Mouse (Mus musculus) heart, embryonic 14.5 days (tissue): ENCODE results near the gene Olfr629. TPM values are rescaled to one million over a fixed set of nuclear protein-coding genes. Genes with fewer than 3 reads are reported as not detected.
"Not testable (repeated sequence)": the region's sequence is repeated elsewhere in the genome, so short reads cannot be mapped to it uniquely, and the experiment has no call there.

Experiments used
- ATAC-seq: fragments of 200-750 bp; cut with Nextera tagmentation; 2 replicates; pipeline ENCODE4 v1.8.0; 2017; ENCODE audit warnings: low read depth, moderate TSS enrichment; ENCODE audit not compliant: insufficient number of reproducible peaks, insufficient read depth, low FRiP score
- H3K27ac ChIP-seq, 2 experiments: fragments of 200-500 bp in 1 of 2; fragments of 300-500 bp in 1 of 2; sonication (generic) in 1 of 2; replicated peaks in 1 of 2; 2 replicates each; pipeline ENCODE4 v1.5.1; 2012 to 2014; ENCODE audit warnings: low read depth in 2 of 2, low read length in 2 of 2, control low read depth in 1 of 2, mild to moderate bottlenecking in 1 of 2, mixed read lengths in 1 of 2; ENCODE audit not compliant: control insufficient read depth in 1 of 2, insufficient read depth in 1 of 2
- H3K27me3 ChIP-seq: fragments of 300-500 bp; sonication (generic); 2 replicates; pipeline ENCODE4 v1.6.1; 2014; ENCODE audit warnings: mild to moderate bottlenecking, low read length, control low read depth; ENCODE audit not compliant: control insufficient read depth, insufficient read depth
- H3K36me3 ChIP-seq: fragments of 300-500 bp; sonication (generic); 2 replicates; pipeline ENCODE4 v1.6.1; 2014; ENCODE audit warnings: mild to moderate bottlenecking, control low read depth, low read length, mixed read lengths; ENCODE audit not compliant: control insufficient read depth, insufficient read depth
- H3K4me1 ChIP-seq, 2 experiments: fragments of 200-500 bp in 1 of 2; fragments of 300-500 bp in 1 of 2; sonication (generic) in 1 of 2; 2 replicates each; pipeline ENCODE4 v1.6.1; 2012 to 2014; ENCODE audit warnings: low read length in 2 of 2, control low read depth in 1 of 2, mixed read lengths in 1 of 2; ENCODE audit not compliant: control insufficient read depth in 2 of 2, insufficient read depth in 2 of 2
- H3K4me2 ChIP-seq: fragments of 300-500 bp; sonication (generic); 2 replicates; pipeline ENCODE4 v1.6.1; 2014; ENCODE audit warnings: mild to moderate bottlenecking, low read length
- H3K4me3 ChIP-seq, 2 experiments: fragments of 200-500 bp in 1 of 2; fragments of 300-500 bp in 1 of 2; sonication (generic) in 1 of 2; 2 replicates each; pipeline ENCODE4 v1.5.1; 2012 to 2014; ENCODE audit warnings: low read length in 2 of 2, mild to moderate bottlenecking in 2 of 2, control low read depth in 1 of 2, low read depth in 1 of 2, moderate library complexity in 1 of 2; ENCODE audit not compliant: control insufficient read depth in 1 of 2, insufficient read depth in 1 of 2
- H3K9ac ChIP-seq: fragments of 300-500 bp; sonication (generic); 2 replicates; pipeline ENCODE4 v1.6.1; 2014; ENCODE audit warnings: mild to moderate bottlenecking, low read length
- H3K9me3 ChIP-seq: fragments of 300-500 bp; sonication (generic); 2 replicates; pipeline ENCODE4 v1.6.1; 2016; ENCODE audit warnings: low read length, control low read depth; ENCODE audit not compliant: control insufficient read depth
- WGBS: fragments of 180-500 bp; shearing (Covaris S2); extraction: QIAGEN DNeasy Blood & Tissue Kit; methylation state at CpG from one replicate; pipeline ENCODE4 v1.1.7; 2014; 5-methylcytosine and 5-hydroxymethylcytosine counted together
- polyA plus RNA-seq: library from polyadenylated mRNA; unstranded; fragments of >200 nt; fragmentation: Nextera tagmentation; extraction: Ambion mirVana; gene quantifications from 2 replicates; pipeline ENCODE4 v1.2.1, GENCODE M21; 2014

Gene Olfr629
- polyA plus RNA-seq = not detected in 2 replicates

- Histone ChIP-seq H3K9me3 (no peaks in the 10 kb centered on the region), H3K36me3 (no peaks in the 10 kb centered on the region), H3K9ac (no peak within 1 kb of the TSS), H3K4me2 (no peak within 1 kb of the TSS), H3K4me3 (no peak within 1 kb of the TSS), H3K27ac (no peak within 1 kb of the TSS), H3K4me1 (no peaks in the 10 kb centered on the region), H3K27me3 (no peaks in the 10 kb centered on the region)
- no peak for ATAC-seq
- 73% methylated on average over 2 of the region's 2 CpGs for WGBS
Observed at GRCm38 (mm10) chr7:103744843-103745242, at the start of gene Olfr629. Gene Olfr629, minus strand, starts transcription at chr7:103744943.

- no peak for ATAC-seq
- 15% methylated on average over 4 of the region's 4 CpGs for WGBS
- H3K4me3 ChIP-seq = no peak overlapping the region
- no peak overlapping the region for H3K27ac ChIP-seq
- H3K9me3 ChIP-seq = no peaks in the 10 kb centered on the region
- H3K27me3 ChIP-seq = no peaks in the 10 kb centered on the region
- no peak overlapping the region for H3K4me2 ChIP-seq
- H3K36me3 ChIP-seq = no peaks in the 10 kb centered on the region
- no peaks in the 10 kb centered on the region for H3K4me1 ChIP-seq
- H3K9ac ChIP-seq = no peak overlapping the region
Observed at GRCm38 (mm10) chr7:103792669-103793388, 48.1 kb upstream of the Olfr629 start.

DNA sequence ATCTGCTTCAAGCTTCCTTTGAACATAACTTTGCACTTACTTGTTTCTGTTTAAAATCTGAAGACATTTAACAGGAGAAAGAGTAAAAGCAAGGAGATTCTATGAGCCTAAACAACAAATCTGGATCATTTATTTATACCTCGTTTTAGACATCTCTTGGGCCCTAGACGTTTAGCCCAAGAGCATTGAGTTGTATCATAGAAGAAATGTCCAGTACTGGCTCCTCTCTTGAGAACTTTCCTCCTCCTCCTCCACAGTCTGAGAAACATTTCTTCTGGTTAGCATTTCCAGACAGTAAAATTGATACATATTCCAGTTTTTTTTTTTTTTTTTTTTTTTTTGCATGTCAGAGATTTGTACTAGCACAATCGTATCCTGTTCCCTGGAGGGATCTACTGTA, 47.0 kb upstream of the Olfr629 start, which contains the start of gene Olfr67:
Olfr67 (minus strand) TSS at position 101 of the 400 bp plus-strand sequence.
- no peaks in the 10 kb centered on the region for H3K9me3 ChIP-seq

GRCm38 (mm10) chr7:103779598-103779997, 34.9 kb upstream of the Olfr629 start, which contains the start of gene Olfr68:
Gene Olfr68, minus strand, starts transcription at chr7:103779698.
- Histone ChIP-seq H3K27ac (no peak within 1 kb of the TSS), H3K4me3 (no peak within 1 kb of the TSS), H3K27me3 (no peaks in the 10 kb centered on the region), H3K9ac (no peak within 1 kb of the TSS), H3K9me3 (no peaks in the 10 kb centered on the region), H3K36me3 (no peaks in the 10 kb centered on the region), H3K4me1 (no peaks in the 10 kb centered on the region), H3K4me2 (no peak within 1 kb of the TSS)
- 71% methylated on average over 3 of the region's 3 CpGs for WGBS
- no peak for ATAC-seq

More for the DNA sequence above, 47.0 kb upstream of the Olfr629 start, which contains the start of gene Olfr67:
- WGBS = 76% methylated on average over 3 of the region's 3 CpGs
- Histone ChIP-seq H3K36me3 (no peaks in the 10 kb centered on the region), H3K27me3 (no peaks in the 10 kb centered on the region), H3K4me2 (no peak within 1 kb of the TSS), H3K4me1 (no peaks in the 10 kb centered on the region), H3K27ac (no peak within 1 kb of the TSS), H3K4me3 (no peak within 1 kb of the TSS), H3K9ac (no peak within 1 kb of the TSS)
- no peak for ATAC-seq

- H3K4me2 ChIP-seq, ATAC-seq, H3K4me3 ChIP-seq, H3K4me1 ChIP-seq, H3K27me3 ChIP-seq, H3K9me3 ChIP-seq, H3K9ac ChIP-seq, H3K27ac ChIP-seq, H3K36me3 ChIP-seq: not testable (repeated sequence)
- WGBS = 49% methylated on average over 3 of the region's 4 CpGs
Observed at GRCm38 (mm10) chr7:103777652-103778051, 32.9 kb upstream of the Olfr629 start.

- 73% methylated on average over 2 of the region's 2 CpGs for WGBS
- no peak within 1 kb of the TSS for H3K4me3 ChIP-seq
Observed at GRCm38 (mm10) chr7:103771494-103771893, 26.8 kb upstream of the Olfr629 start, which contains the start of gene Olfr69. Gene Olfr69, minus strand, starts transcription at chr7:103771594.

DNA sequence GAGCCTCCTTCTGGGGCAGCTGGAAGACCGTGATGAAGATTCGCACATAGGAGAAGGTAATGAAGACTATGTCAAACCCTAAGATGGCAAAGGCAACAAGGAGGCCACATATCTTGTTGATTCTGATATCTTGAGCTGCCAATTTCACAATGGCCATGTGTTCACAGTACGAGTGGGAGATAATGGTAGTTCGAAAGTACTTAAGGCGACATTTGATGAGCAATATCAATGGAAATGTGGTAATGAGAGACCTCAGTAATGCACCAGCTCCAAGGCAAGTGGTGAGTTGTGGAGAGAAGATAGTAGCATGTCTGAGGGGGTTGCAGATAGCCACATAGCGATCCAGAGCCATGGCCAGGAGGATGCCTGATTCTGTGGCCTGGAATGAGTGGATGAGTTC, 22.9 kb upstream of the Olfr629 start:
- H3K9ac ChIP-seq, H3K4me2 ChIP-seq, H3K9me3 ChIP-seq, H3K4me3 ChIP-seq, H3K27ac ChIP-seq, ATAC-seq, H3K36me3 ChIP-seq, H3K27me3 ChIP-seq, H3K4me1 ChIP-seq: not testable (repeated sequence)
- WGBS = 82% methylated on average over 6 of the region's 6 CpGs

More at GRCm38 (mm10) chr7:103771494-103771893, 26.8 kb upstream of the Olfr629 start, which contains the start of gene Olfr69:
- H3K4me2 ChIP-seq = no peak within 1 kb of the TSS
- H3K27ac ChIP-seq = no peak within 1 kb of the TSS
- H3K9me3 ChIP-seq = no peaks in the 10 kb centered on the region
- no peak for ATAC-seq
- H3K36me3 ChIP-seq = no peaks in the 10 kb centered on the region
- H3K4me1 ChIP-seq = no peaks in the 10 kb centered on the region
- H3K9ac ChIP-seq = no peak within 1 kb of the TSS
- H3K27me3 ChIP-seq = no peaks in the 10 kb centered on the region
